Mouse (Mus musculus) heart, embryonic 16.5 days (tissue): ENCODE data around the gene Slc7a6. TPM values are rescaled to one million over a fixed set of nuclear protein-coding genes. Genes with fewer than 3 reads are reported as not detected.

Source experiments
- ATAC-seq: fragments of 200-750 bp; cut with Nextera tagmentation; replicated peaks from 2 replicates; pipeline ENCODE4 v1.8.0; 2017; ENCODE audit warnings: moderate number of reproducible peaks; ENCODE audit not compliant: insufficient read depth, low FRiP score; ENCODE audit errors: extremely low read depth
- H3K27ac ChIP-seq: fragments of 300-500 bp; sonication (generic); 2 replicates; pipeline ENCODE4 v1.5.1; 2014; ENCODE audit warnings: mild to moderate bottlenecking, low read length, control low read depth, moderate library complexity
- H3K27me3 ChIP-seq: fragments of 300-500 bp; sonication (generic); 2 replicates; pipeline ENCODE4 v1.6.1; 2014; ENCODE audit warnings: low read length, mixed read lengths; ENCODE audit not compliant: control insufficient read depth, insufficient read depth
- H3K36me3 ChIP-seq: fragments of 300-500 bp; sonication (generic); 2 replicates; pipeline ENCODE4 v1.6.1; 2014; ENCODE audit not compliant: control insufficient read depth, insufficient read depth
- H3K4me1 ChIP-seq: fragments of 300-500 bp; sonication (generic); 2 replicates; pipeline ENCODE4 v1.6.1; 2014; ENCODE audit warnings: low read length, mixed read lengths; ENCODE audit not compliant: control insufficient read depth, insufficient read depth
- H3K4me2 ChIP-seq: fragments of 300-500 bp; sonication (generic); 2 replicates; pipeline ENCODE4 v1.6.1; 2014; ENCODE audit warnings: low read depth, mild to moderate bottlenecking, control low read depth, low read length
- H3K4me3 ChIP-seq: fragments of 300-500 bp; sonication (generic); 2 replicates; pipeline ENCODE4 v1.5.1; 2014; ENCODE audit warnings: mild to moderate bottlenecking, control low read depth, low read length
- H3K9ac ChIP-seq: fragments of 300-500 bp; sonication (generic); 2 replicates; pipeline ENCODE4 v1.6.1; 2014; ENCODE audit warnings: low read length, control low read depth
- H3K9me3 ChIP-seq: fragments of 300-500 bp; sonication (generic); replicated peaks from 2 replicates; pipeline ENCODE4 v1.6.1; 2016; ENCODE audit warnings: low read length; ENCODE audit not compliant: control insufficient read depth
- WGBS: fragments of 180-500 bp; shearing (Covaris S2); extraction: QIAGEN DNeasy Blood & Tissue Kit; methylation state at CpG from one replicate; pipeline ENCODE4 v1.1.7; 2014; 5-methylcytosine and 5-hydroxymethylcytosine counted together
- polyA plus RNA-seq: library from polyadenylated mRNA; unstranded; fragments of >200 nt; fragmentation: Nextera tagmentation; extraction: Ambion mirVana; gene quantifications from 2 replicates; pipeline ENCODE4 v1.2.1, GENCODE M21; 2015

Gene Slc7a6
- polyA plus RNA-seq, 1 experiment from 2014 or later, result 21.1 TPM

DNA sequence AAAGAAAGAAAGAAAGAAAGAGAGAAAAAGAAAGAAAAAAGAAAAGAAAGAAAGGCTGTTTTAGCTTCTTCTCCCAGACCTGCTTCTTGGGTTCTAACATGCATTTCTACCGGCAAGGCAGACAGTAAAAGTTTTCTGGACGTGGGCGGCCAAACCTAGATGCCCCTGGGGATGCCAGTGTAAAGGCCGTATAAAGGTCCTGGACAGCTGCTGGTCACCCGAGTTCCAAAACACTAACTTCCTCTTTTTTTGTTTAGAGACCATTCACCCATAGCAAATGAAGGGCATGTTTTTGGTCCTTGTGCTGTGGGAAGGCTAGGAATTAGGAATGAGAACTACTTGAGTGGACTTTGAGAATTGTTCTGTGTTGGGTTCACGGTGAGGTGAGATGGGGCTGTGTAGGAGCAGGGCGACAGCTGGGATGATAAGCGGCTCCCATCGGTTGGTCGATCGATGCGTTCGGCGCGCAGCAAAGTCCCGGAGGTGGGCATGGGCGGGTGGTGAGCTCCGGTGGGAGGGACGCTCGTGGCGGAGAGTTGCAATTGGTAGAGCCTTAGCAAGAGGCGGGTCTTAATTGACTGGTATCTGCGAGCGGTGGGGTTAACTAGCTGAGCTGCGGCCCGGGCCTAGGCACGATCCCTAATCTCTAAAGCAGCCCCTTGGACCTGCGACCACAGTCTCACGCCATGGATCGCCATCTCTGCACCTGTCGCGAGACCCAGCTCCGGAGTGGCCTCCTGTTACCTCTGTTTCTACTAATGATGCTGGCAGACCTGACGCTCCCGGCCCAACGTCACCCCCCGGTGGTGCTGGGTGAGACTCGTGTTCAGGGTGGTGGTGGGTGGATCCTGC, 18.6 kb upstream of the Slc7a6 start, which contains the start of gene Pla2g15:
TSS of gene Pla2g15 (plus strand) at position 599 of the 852 bp plus-strand sequence.
- 2% methylated on average over 38 of the region's 38 CpGs for WGBS
- peak within 1 kb of the TSS; percentile 78 for H3K9ac ChIP-seq
- H3K27ac ChIP-seq, result peak within 1 kb of the TSS; percentile 8; the same call in 1 of the 2 replicates
- no peaks in the 10 kb centered on the region for H3K9me3 ChIP-seq
- H3K36me3 ChIP-seq, result no peaks in the 10 kb centered on the region
- no peaks in the 10 kb centered on the region for H3K27me3 ChIP-seq
- ATAC-seq, result peak; percentile 98
- peak within 1 kb of the TSS; percentile 73 for H3K4me2 ChIP-seq
- H3K4me3 ChIP-seq, result peak within 1 kb of the TSS; percentile 71
- peaks cover 11% of the 10 kb centered on the region for H3K4me1 ChIP-seq

DNA sequence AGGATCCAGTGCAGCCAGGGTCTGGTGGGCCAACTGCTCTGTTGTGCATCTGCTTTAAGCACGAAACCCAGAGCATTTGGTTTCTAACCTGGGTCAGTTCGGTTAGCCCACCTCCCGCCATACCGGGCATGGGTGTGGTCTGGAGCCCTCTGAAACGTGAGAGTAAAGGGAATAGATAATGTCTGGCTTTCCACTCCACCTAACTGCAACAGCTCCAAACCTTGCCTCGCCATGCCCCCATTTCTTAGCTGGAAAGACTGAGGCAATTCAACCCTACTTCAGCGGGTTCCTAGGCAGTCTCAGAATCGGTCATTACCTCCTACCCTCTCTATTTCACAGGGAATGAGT, 18.0 kb upstream of the Slc7a6 start:
- Histone ChIP-seq H3K27me3 (no peaks in the 10 kb centered on the region), H3K36me3 (peaks cover 3% of the 10 kb centered on the region; the same call in 1 of the 2 replicates), H3K4me1 (peaks cover 11% of the 10 kb centered on the region), H3K27ac (no peak overlapping the region), H3K9ac (peak overlapping the region; percentile 78), H3K4me2 (peak overlapping the region; percentile 73), H3K9me3 (no peaks in the 10 kb centered on the region), H3K4me3 (peak overlapping the region; percentile 71)
- 20% methylated on average over 8 of the region's 8 CpGs for WGBS
- no peak; the same call in 1 of the 2 replicates for ATAC-seq

DNA sequence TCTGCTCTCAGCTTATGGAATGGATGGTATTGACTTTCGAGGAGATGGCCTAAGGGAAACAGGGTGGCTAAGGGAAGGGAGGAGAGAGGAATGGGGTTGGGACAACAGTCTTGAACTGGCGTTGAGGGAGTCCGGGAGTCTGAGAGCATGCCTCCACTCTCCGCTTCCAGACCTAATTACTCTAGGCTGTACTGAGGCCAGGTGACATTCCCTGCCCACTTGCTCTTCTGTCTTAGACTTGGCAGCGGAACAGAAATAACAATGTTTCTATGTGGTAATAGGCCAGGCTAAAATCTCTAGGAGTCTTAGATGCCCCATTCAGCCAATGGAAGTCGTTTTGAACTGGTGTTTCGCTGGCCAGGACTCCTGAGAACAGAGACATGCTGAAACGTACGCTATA, 17.6 kb upstream of the Slc7a6 start:
- H3K9ac ChIP-seq, result peak overlapping the region; percentile 78
- peak overlapping the region; percentile 71 for H3K4me3 ChIP-seq
- H3K27ac ChIP-seq, result no peak overlapping the region
- peaks cover 11% of the 10 kb centered on the region for H3K4me1 ChIP-seq
- H3K27me3 ChIP-seq, result no peaks in the 10 kb centered on the region
- H3K4me2 ChIP-seq, result peak overlapping the region; percentile 73
- H3K36me3 ChIP-seq, result peaks cover 3% of the 10 kb centered on the region; the same call in 1 of the 2 replicates
- ATAC-seq, result no peak
- WGBS, result 78% methylated on average over 9 of the region's 9 CpGs
- no peaks in the 10 kb centered on the region for H3K9me3 ChIP-seq

DNA sequence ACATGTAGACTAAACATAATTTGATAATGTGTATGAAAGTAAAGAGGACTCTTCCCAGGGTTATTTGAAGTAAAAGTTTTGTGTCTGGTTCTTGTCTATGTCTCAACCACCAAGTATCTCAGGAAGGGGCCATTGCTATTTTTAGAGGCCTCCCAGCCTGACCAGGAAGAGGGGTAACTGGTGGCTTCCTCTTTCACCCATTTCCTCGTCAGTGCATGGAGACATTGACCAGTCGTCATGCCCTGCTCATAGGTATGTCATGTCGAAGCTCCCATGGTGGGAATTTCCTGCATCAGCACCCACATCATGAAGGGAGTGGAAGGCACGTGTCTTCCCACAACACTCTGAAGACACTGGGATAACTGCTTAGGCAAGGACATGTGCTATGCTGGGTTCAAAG, 15.8 kb upstream of the Slc7a6 start:
- peaks cover 3% of the 10 kb centered on the region; the same call in 1 of the 2 replicates for H3K36me3 ChIP-seq
- H3K9me3 ChIP-seq, result no peaks in the 10 kb centered on the region
- no peaks in the 10 kb centered on the region for H3K27me3 ChIP-seq
- no peak overlapping the region for H3K9ac ChIP-seq
- no peak overlapping the region for H3K4me2 ChIP-seq
- H3K4me3 ChIP-seq, result no peak overlapping the region
- H3K4me1 ChIP-seq, result peaks cover 11% of the 10 kb centered on the region
- no peak for ATAC-seq
- no peak overlapping the region for H3K27ac ChIP-seq
- WGBS, result 29% methylated on average over 4 of the region's 4 CpGs

DNA sequence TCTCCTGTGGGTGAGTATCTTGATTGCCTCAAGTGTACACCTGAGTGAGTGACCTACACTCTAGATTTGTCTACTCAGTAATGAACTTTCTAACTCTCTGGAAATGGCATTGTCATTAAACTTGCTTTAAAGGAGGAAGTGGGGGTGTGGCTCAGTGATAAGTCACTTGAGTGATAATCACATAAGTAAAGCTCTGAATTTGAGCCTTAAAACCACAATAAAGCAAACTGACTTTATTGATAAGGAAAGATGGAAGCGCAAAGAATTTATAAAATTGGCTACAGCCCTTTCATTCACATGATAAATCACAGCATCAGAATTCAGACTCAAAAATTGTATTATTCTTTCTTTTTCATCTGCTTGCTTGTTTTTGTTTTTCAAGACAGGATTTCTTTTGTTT, 11.2 kb upstream of the Slc7a6 start:
- no peak overlapping the region for H3K4me3 ChIP-seq
- no peak overlapping the region for H3K9ac ChIP-seq
- WGBS, result 94% methylated on average over 1 of the region's 1 CpGs
- H3K4me1 ChIP-seq, result peaks cover 6% of the 10 kb centered on the region
- H3K4me2 ChIP-seq, result no peak overlapping the region
- no peak for ATAC-seq
- no peaks in the 10 kb centered on the region for H3K9me3 ChIP-seq
- no peaks in the 10 kb centered on the region for H3K27me3 ChIP-seq
- H3K36me3 ChIP-seq, result peaks cover 6% of the 10 kb centered on the region
- no peak overlapping the region for H3K27ac ChIP-seq

DNA sequence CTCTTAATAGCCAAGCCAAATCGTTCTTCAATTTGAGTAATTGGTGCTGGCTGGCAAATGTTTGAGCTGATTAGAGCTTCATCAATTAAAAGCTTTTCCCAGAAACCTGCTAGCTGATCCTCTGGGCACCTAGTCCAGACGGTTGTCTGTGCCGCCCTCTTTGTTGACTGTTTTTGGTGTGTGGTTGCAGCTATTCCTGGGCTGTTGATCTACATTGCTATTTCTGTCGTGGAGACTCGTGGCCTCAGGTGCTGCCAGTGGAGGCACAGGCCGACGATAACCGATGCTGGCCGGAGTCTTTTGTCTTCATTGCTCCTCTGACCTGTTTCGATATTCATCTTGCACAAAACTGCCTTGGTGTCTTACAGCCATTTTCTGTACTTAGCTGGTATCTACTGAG, 10.3 kb upstream of the Slc7a6 start:
- Histone ChIP-seq H3K27me3 (no peaks in the 10 kb centered on the region), H3K4me2 (no peak overlapping the region), H3K4me1 (no peaks in the 10 kb centered on the region; the same call in 1 of the 2 replicates), H3K36me3 (peaks cover 12% of the 10 kb centered on the region), H3K9ac (no peak overlapping the region), H3K9me3 (no peaks in the 10 kb centered on the region), H3K27ac (no peak overlapping the region), H3K4me3 (no peak overlapping the region)
- 66% methylated on average over 10 of the region's 10 CpGs for WGBS
- ATAC-seq, result no peak

DNA sequence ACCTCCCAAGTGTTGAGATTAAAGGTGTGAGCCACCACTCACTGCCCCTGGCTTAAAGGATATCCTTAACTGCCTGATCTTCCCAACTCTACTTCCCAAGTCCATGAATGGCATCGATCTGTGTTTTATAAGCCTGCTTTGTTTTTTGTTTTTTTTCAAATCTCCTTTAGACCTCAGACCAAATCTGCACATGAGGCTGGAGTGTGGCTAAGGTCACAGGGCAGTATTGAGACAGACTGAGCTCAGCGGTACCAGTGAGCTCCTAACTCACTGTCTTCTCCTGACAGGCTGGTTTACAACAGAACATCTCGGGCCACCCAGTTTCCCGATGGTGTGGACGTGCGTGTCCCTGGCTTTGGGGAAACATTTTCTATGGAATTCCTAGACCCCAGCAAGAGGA, 8.8 kb upstream of the Slc7a6 start:
- Histone ChIP-seq H3K9ac (no peak overlapping the region), H3K4me3 (no peak overlapping the region), H3K27me3 (no peaks in the 10 kb centered on the region), H3K36me3 (peaks cover 15% of the 10 kb centered on the region), H3K9me3 (no peaks in the 10 kb centered on the region), H3K4me2 (no peak overlapping the region), H3K27ac (no peak overlapping the region), H3K4me1 (no peaks in the 10 kb centered on the region)
- ATAC-seq, result no peak
- 84% methylated on average over 6 of the region's 6 CpGs for WGBS

DNA sequence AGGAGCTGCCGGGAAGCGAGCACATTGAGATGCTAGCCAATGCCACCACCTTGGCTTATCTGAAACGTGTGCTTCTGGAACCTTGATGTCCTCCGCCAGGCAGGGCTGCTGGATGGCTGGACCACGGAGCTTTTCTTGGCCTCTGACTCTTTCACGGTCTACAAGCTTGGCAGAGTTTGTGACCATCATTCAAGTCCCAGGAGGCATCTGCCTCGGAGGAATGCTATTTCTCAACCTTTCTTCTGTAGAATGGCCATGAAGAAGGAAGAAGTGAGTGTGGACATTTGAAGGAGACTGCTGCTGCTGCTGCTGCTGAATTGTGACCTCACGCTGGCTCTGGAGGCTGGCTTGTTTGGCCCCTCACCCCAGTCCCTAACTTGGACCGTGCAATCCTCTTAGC, 5.4 kb upstream of the Slc7a6 start:
- peaks cover 12% of the 10 kb centered on the region for H3K36me3 ChIP-seq
- ATAC-seq, result no peak
- no peaks in the 10 kb centered on the region for H3K27me3 ChIP-seq
- H3K4me3 ChIP-seq, result no peak overlapping the region
- H3K4me2 ChIP-seq, result no peak overlapping the region
- H3K27ac ChIP-seq, result no peak overlapping the region
- H3K4me1 ChIP-seq, result peaks cover 12% of the 10 kb centered on the region
- no peaks in the 10 kb centered on the region for H3K9me3 ChIP-seq
- no peak overlapping the region for H3K9ac ChIP-seq
- WGBS, result 80% methylated on average over 9 of the region's 9 CpGs

DNA sequence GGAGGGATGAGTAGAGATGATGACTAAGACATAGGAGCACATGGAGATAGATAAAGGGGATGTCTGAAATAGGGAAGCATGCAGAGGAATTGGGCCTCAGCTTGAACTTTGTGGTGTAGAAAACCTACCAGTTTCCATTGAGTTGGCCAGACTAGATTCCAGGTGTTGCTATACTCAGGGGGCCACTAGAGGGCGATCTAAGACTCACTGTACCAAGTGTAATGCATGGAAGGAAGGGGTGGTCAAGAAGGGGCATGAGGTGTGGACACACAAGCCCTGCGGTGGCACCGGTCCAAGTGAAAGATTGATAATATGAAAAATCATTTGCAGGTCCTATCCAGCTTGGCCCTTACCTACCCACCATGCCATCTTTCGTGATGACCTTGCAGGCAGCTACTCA, 3.2 kb upstream of the Slc7a6 start:
- H3K4me3 ChIP-seq, result no peak overlapping the region

More for the DNA sequence above, 3.2 kb upstream of the Slc7a6 start:
- H3K9me3 ChIP-seq, result no peaks in the 10 kb centered on the region
- no peaks in the 10 kb centered on the region for H3K27me3 ChIP-seq
- 45% methylated on average over 4 of the region's 4 CpGs for WGBS
- no peak for ATAC-seq
- peaks cover 16% of the 10 kb centered on the region for H3K4me1 ChIP-seq
- no peak overlapping the region for H3K27ac ChIP-seq
- no peak overlapping the region for H3K9ac ChIP-seq
- peaks cover 12% of the 10 kb centered on the region for H3K36me3 ChIP-seq
- H3K4me2 ChIP-seq, result no peak overlapping the region
